ENCODE assay signal across 8 mouse cellular contexts in the genomic region with DNA sequence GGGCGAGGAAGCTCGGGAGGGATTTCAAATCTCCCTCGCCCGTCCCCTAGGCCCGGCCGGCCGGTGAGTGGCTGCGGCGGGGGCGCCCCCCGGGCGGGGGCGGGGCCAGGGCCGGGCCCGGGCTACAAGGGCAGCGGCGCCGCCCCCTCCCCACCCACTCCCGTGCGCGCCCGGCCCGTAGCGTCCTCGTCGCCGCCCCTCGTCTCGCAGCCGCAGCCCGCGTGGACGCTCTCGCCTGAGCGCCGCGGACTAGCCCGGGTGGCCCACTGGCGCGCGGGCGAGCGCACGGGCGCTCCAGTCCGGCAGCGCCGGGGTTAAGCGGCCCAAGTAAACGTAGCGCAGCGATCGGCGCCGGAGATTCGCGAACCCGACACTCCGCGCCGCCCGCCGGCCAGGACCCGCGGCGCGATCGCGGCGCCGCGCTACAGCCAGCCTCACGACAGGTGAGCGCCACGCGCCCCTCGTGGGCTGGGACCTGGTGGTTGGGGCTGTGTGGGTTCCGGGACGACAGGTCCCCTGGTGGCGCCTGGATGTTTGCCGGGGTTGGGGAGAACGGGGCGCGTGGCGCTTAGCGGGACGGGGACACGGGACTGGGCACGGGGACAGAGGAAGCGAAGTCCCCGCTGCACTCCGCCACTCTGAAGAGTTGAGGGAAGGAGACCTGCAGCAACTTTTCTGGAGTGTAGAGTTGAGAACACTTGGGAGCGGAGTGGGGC. TPM values are rescaled to one million over a fixed set of nuclear protein-coding genes. Genes with fewer than 3 reads are reported as not detected.
DNase-seq lines count a peak whose midpoint lies in the region; ATAC-seq lines count a peak whose summit lies in the region.

A gene (plus strand): TSS at position 153 of the 716 bp plus-strand sequence.

- H3K9ac ChIP-seq in forebrain, embryonic 15.5 days (replicated peaks) = peak within 1 kb of the TSS; percentile 77

- peak; percentile 91 for ATAC-seq in forebrain, embryonic 15.5 days (replicated peaks)

- peaks cover 4% of the 10 kb centered on the region; the same call in 1 of the 2 replicates for H3K27me3 ChIP-seq in forebrain, embryonic 15.5 days

- H3K9me3 ChIP-seq in forebrain, embryonic 15.5 days = no peaks in the 10 kb centered on the region

- H3K36me3 ChIP-seq in forebrain, embryonic 15.5 days = no peaks in the 10 kb centered on the region

- intact Hi-C loops in heart, postnatal 36 days (cut with DNase I) = loop anchor here (1.0 kb wide), 1 partner anchor 17 kb away; a partner anchor contains a TSS

- H3K27ac ChIP-seq in forebrain, embryonic 15.5 days (replicated peaks) = 0 out of 2 replicates have a peak within 1 kb of the TSS, but pooled peaks have one; percentile 36

- WGBS in forebrain, embryonic 15.5 days = under 1% methylated on average over 93 of the region's 93 CpGs

- DNase-seq in MEL-GATA-1-ER (ENCODE audit: extremely low read depth, low read depth) = peak; percentile 17
- DNase-seq in cerebellum, adult 11 months = peak; percentile 50
- DNase-seq in heart, postnatal 36 days = peak; percentile 61 to 76
- peak; percentile 50 to 70 for DNase-seq in layer of hippocampus, postnatal 10 days (ENCODE audit: low spot score in 2 of 2)
- DNase-seq in lung, postnatal 10 days = peak; percentile 75
- DNase-seq in ovary, adult 18-20 months (ENCODE audit: low spot score) = peak; percentile 39
- peak; percentile 48 for DNase-seq in thymus, postnatal 25 days

- H3K4me1 ChIP-seq in forebrain, embryonic 15.5 days = peaks cover 16% of the 10 kb centered on the region

- peak within 1 kb of the TSS; percentile 95 for H3K4me2 ChIP-seq in forebrain, embryonic 15.5 days (replicated peaks)

- H3K4me3 ChIP-seq in forebrain, embryonic 15.5 days = peak within 1 kb of the TSS; percentile 93

RNA-seq across cellular contexts. Expression of the gene that starts here (rescaled TPM):
- polyA plus RNA-seq in forebrain, embryonic 15.5 days (2015; fragmentation: Nextera tagmentation; extraction: Ambion mirVana) = 3.7 and 3.9 TPM in 2 replicates
- 1 to 10 TPM; 1.1 to 1.2 TPM for total RNA-seq in heart, postnatal 36 days (2021)
- 1 to 10 TPM; 2.3 to 3.0 TPM for total RNA-seq in layer of hippocampus, postnatal 10 days (2021)

Comparison
In these comparisons a context has a peak if more than half of its experiments do, and no peak if none do; other contexts are left out.
1. Peak in every context shown above with its lines: DNase-seq, ATAC-seq, H3K4me3 ChIP-seq and H3K27ac ChIP-seq.
2. DNase-seq: peak in every context shown above with its lines; median percentile 75 in lung, postnatal 10 days; 68 in heart, postnatal 36 days; 60 in layer of hippocampus, postnatal 10 days; 50 in cerebellum, adult 11 months; 48 in thymus, postnatal 25 days; 39 in ovary, adult 18-20 months; 17 in MEL-GATA-1-ER.